Mouse (Mus musculus) hindbrain, embryonic 11.5 days (tissue): Measurements from ENCODE around the gene Shld1. TPM values are rescaled to one million over a fixed set of nuclear protein-coding genes. Genes with fewer than 3 reads are reported as not detected.

Source experiments
- ATAC-seq: fragments of 200-750 bp; cut with Nextera tagmentation; 2 replicates; pipeline ENCODE4 v1.8.0; 2017; ENCODE audit warnings: mild to moderate bottlenecking, moderate TSS enrichment, moderate library complexity; ENCODE audit not compliant: low FRiP score
- DNase-seq: peaks from one replicate; pipeline ENCODE4 v3.0.0-alpha.2; 2015; ENCODE audit warnings: low spot score
- H3K27ac ChIP-seq: fragments of 300-500 bp; sonication (generic); 2 replicates; pipeline ENCODE4 v1.5.1; 2014; ENCODE audit warnings: mild to moderate bottlenecking, low read depth, low read length
- H3K27me3 ChIP-seq: fragments of 300-500 bp; sonication (generic); 2 replicates; pipeline ENCODE4 v1.6.1; 2014; ENCODE audit warnings: mild to moderate bottlenecking, low read length, moderate library complexity, mixed read lengths; ENCODE audit not compliant: control insufficient read depth, insufficient read depth
- H3K36me3 ChIP-seq: fragments of 300-500 bp; sonication (generic); 2 replicates; pipeline ENCODE4 v1.6.1; 2014; ENCODE audit warnings: mild to moderate bottlenecking, low read length, moderate library complexity, mixed read lengths; ENCODE audit not compliant: control insufficient read depth, insufficient read depth
- H3K4me1 ChIP-seq: fragments of 300-500 bp; sonication (generic); replicated peaks from 2 replicates; pipeline ENCODE4 v1.6.1; 2014; ENCODE audit warnings: low read length, mixed read lengths; ENCODE audit not compliant: control insufficient read depth, insufficient read depth
- H3K4me2 ChIP-seq: fragments of 300-500 bp; sonication (generic); replicated peaks from 2 replicates; pipeline ENCODE4 v1.6.1; 2014; ENCODE audit warnings: mild to moderate bottlenecking, low read depth, low read length
- H3K4me3 ChIP-seq: fragments of 300-500 bp; sonication (generic); 2 replicates; pipeline ENCODE4 v1.5.1; 2014; ENCODE audit warnings: low read depth, low read length
- H3K9ac ChIP-seq: fragments of 300-500 bp; sonication (generic); 2 replicates; pipeline ENCODE4 v1.6.1; 2014; ENCODE audit warnings: low read depth, low read length
- H3K9me3 ChIP-seq: fragments of 300-500 bp; sonication (generic); 2 replicates; pipeline ENCODE4 v1.6.1; 2016; ENCODE audit warnings: low read length; ENCODE audit not compliant: control insufficient read depth
- WGBS: fragments of 180-500 bp; shearing (Covaris S2); extraction: QIAGEN DNeasy Blood & Tissue Kit; methylation state at CpG from one replicate; pipeline ENCODE4 v1.1.7; 2014; 5-methylcytosine and 5-hydroxymethylcytosine counted together
- polyA plus RNA-seq: library from polyadenylated mRNA; unstranded; fragments of >200 nt; fragmentation: Nextera tagmentation; extraction: Ambion mirVana; gene quantifications from 2 replicates; pipeline ENCODE4 v1.2.1, GENCODE M21; 2014

The Shld1 gene
- polyA plus RNA-seq, 1 experiment from 2014 or later: 20.0 TPM

GRCm38 (mm10) chr2:132746108-132746507 lies 59.4 kb downstream of the Shld1 start:
- H3K9ac ChIP-seq: no peak overlapping the region
- no peaks in the 10 kb centered on the region for H3K36me3 ChIP-seq
- WGBS: 93% methylated on average over 3 of the region's 3 CpGs
- no peaks in the 10 kb centered on the region for H3K9me3 ChIP-seq
- no peaks in the 10 kb centered on the region for H3K27me3 ChIP-seq
- DNase-seq: no peak
- no peak overlapping the region for H3K4me2 ChIP-seq
- no peak for ATAC-seq
- no peak overlapping the region for H3K4me3 ChIP-seq
- no peaks in the 10 kb centered on the region for H3K4me1 ChIP-seq
- H3K27ac ChIP-seq: no peak overlapping the region

GRCm38 (mm10) chr2:132750726-132751125 lies 64.0 kb downstream of the Shld1 start:
- no peaks in the 10 kb centered on the region for H3K9me3 ChIP-seq
- DNase-seq: no peak

GRCm38 (mm10) chr2:132751141-132752066 lies 64.7 kb downstream of the Shld1 start:
- Histone ChIP-seq H3K4me3 (no peak overlapping the region), H3K27ac (no peak overlapping the region), H3K9ac (no peak overlapping the region), H3K4me1 (no peaks in the 10 kb centered on the region), H3K9me3 (no peaks in the 10 kb centered on the region), H3K36me3 (no peaks in the 10 kb centered on the region), H3K27me3 (no peaks in the 10 kb centered on the region), H3K4me2 (no peak overlapping the region)
- DNase-seq (no peak), ATAC-seq (no peak)
- 76% methylated on average over 15 of the region's 15 CpGs for WGBS

More at GRCm38 (mm10) chr2:132750726-132751125, 64.0 kb downstream of the Shld1 start:
- no peak overlapping the region for H3K4me2 ChIP-seq
- H3K27me3 ChIP-seq: no peaks in the 10 kb centered on the region
- no peak overlapping the region for H3K9ac ChIP-seq
- no peak for ATAC-seq
- H3K4me1 ChIP-seq: no peaks in the 10 kb centered on the region
- H3K36me3 ChIP-seq: no peaks in the 10 kb centered on the region
- H3K27ac ChIP-seq: no peak overlapping the region
- no peak overlapping the region for H3K4me3 ChIP-seq

GRCm38 (mm10) chr2:132752398-132752797 lies 65.7 kb downstream of the Shld1 start:
- no peak overlapping the region for H3K27ac ChIP-seq
- H3K4me3 ChIP-seq: no peak overlapping the region
- no peak for ATAC-seq
- no peak for DNase-seq
- H3K27me3 ChIP-seq: no peaks in the 10 kb centered on the region
- H3K4me2 ChIP-seq: no peak overlapping the region
- H3K9ac ChIP-seq: no peak overlapping the region
- no peaks in the 10 kb centered on the region for H3K9me3 ChIP-seq
- 93% methylated on average over 2 of the region's 2 CpGs for WGBS
- H3K36me3 ChIP-seq: no peaks in the 10 kb centered on the region
- H3K4me1 ChIP-seq: no peaks in the 10 kb centered on the region

- no peak overlapping the region for H3K4me3 ChIP-seq
- H3K36me3 ChIP-seq: no peaks in the 10 kb centered on the region
- H3K9ac ChIP-seq: no peak overlapping the region
- no peaks in the 10 kb centered on the region for H3K27me3 ChIP-seq
- H3K4me2 ChIP-seq: no peak overlapping the region
- no peak for DNase-seq
- no peaks in the 10 kb centered on the region for H3K9me3 ChIP-seq
- no peak overlapping the region for H3K27ac ChIP-seq
- no peak for ATAC-seq
- no peaks in the 10 kb centered on the region for H3K4me1 ChIP-seq
- WGBS: 85% methylated on average over 3 of the region's 3 CpGs
Measured at GRCm38 (mm10) chr2:132753137-132753536, 66.4 kb downstream of the Shld1 start.

GRCm38 (mm10) chr2:132757911-132758310 lies 71.2 kb downstream of the Shld1 start:
- Histone ChIP-seq H3K4me3 (no peak overlapping the region), H3K27me3 (no peaks in the 10 kb centered on the region), H3K9me3 (no peaks in the 10 kb centered on the region), H3K27ac (no peak overlapping the region), H3K36me3 (no peaks in the 10 kb centered on the region), H3K4me1 (no peaks in the 10 kb centered on the region), H3K4me2 (no peak overlapping the region), H3K9ac (no peak overlapping the region)
- ATAC-seq: no peak
- no peak for DNase-seq
- 70% methylated on average over 5 of the region's 5 CpGs for WGBS

GRCm38 (mm10) chr2:132770822-132771221 lies 84.1 kb downstream of the Shld1 start:
- no peaks in the 10 kb centered on the region for H3K27me3 ChIP-seq
- H3K9me3 ChIP-seq: no peaks in the 10 kb centered on the region
- H3K9ac ChIP-seq: no peak overlapping the region
- WGBS: 81% methylated on average over 1 of the region's 1 CpGs
- no peaks in the 10 kb centered on the region for H3K4me1 ChIP-seq
- H3K4me3 ChIP-seq: no peak overlapping the region
- no peak overlapping the region for H3K4me2 ChIP-seq
- DNase-seq (no peak), ATAC-seq (no peak)
- no peaks in the 10 kb centered on the region for H3K36me3 ChIP-seq
- no peak overlapping the region for H3K27ac ChIP-seq

GRCm38 (mm10) chr2:132780978-132781377 lies 94.2 kb downstream of the Shld1 start, which contains the start of gene Chgb:
TSS of gene Chgb (plus strand) at chr2:132781278.
- peak within 1 kb of the TSS; percentile 42 for H3K4me3 ChIP-seq

More at GRCm38 (mm10) chr2:132780978-132781377, 94.2 kb downstream of the Shld1 start, which contains the start of gene Chgb:
- 9% methylated on average over 4 of the region's 4 CpGs for WGBS
- Histone ChIP-seq H3K4me1 (no peaks in the 10 kb centered on the region; the same call in 1 of the 2 replicates), H3K4me2 (peak within 1 kb of the TSS; percentile 73), H3K9ac (peak within 1 kb of the TSS; percentile 69), H3K27ac (peak within 1 kb of the TSS; percentile 94), H3K36me3 (no peaks in the 10 kb centered on the region), H3K27me3 (no peaks in the 10 kb centered on the region), H3K9me3 (no peaks in the 10 kb centered on the region)
- ATAC-seq (no peak), DNase-seq (no peak)
